Mouse (Mus musculus) cerebellum, adult 2 months (tissue): ENCODE measurements around the gene Pp2d1.

Source experiments
- CTCF ChIP-seq: fragments of 200-500 bp; IDR thresholded peaks from 2 replicates; pipeline ENCODE4 v1.5.1; 2011; ENCODE audit warnings: low read depth, mild to moderate bottlenecking, control low read depth, low read length, moderate library complexity, borderline replicate concordance; ENCODE audit not compliant: insufficient read depth
- POLR2A ChIP-seq: fragments of 200-500 bp; IDR thresholded peaks from 2 replicates; pipeline ENCODE4 v1.6.1; 2011; ENCODE audit warnings: low read length, control low read depth, borderline replicate concordance; ENCODE audit not compliant: insufficient read depth

GRCm38 (mm10) chr17:53569829-53570228 is 30.6 kb upstream of the Pp2d1 start:
- no peak for TF ChIP-seq CTCF
- TF ChIP-seq POLR2A, result no peak
